Mouse (Mus musculus): ENCODE data around the gene Rho.
A peak's percentile ranks its signal among the peaks of the same experiment; 100 is the strongest.

Rho gene

DNA sequence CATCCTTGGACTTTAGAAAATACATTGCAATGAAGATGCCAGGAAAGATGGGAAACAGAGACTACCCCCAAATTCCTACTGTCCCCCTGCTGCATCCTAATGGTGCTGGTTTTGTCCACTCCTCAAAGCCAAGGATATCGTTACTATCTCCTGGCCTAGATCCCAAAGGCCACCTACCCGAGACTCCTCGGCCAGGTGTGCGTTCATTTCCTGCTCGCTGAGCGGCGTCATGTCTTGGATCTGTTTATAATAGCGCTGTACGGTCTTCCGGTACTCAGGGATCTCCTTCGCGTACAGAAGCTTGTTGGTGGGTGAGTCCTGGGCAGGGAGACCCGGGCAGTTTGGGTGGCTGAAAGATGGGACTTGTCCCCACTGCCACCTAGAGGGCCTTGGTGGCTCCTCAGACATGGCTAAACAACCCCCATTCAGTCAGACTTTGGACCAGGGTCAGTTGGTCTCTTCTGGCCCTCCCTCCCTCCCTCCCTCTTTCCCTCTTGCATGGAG lies 24.9 kb downstream of the Rho start:
- DNase-seq (ENCODE audit: low spot score in 2 of 2) = no peak

- no peak for DNase-seq (ENCODE audit: low spot score in 2 of 2)
Measured at GRCm38 (mm10) chr6:115956922-115957601, 25.5 kb downstream of the Rho start.

GRCm38 (mm10) chr6:115957681-115958080 lies 26.1 kb downstream of the Rho start:
- no peak for DNase-seq (ENCODE audit: low spot score in 2 of 2)

DNA sequence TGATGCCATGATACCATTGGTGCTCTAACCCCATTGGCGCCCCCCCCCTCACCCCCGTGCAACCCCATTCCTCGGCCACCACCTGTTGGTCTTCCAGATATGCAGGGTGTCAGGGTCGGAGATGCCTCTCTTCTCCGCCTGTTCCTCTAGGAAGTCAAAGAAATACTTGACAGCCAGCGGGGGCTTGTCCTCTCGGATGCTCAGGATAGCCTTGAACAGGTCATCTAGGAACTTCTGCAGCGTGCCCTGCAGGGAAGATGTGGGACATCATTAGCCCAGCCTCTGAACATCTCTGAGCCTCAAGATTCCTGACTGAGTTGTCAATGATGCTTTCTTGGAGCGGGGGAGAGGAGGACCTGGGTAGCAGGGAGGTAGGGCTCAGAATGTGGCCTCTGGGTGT lies 26.9 kb downstream of the Rho start:
- DNase-seq (ENCODE audit: low spot score in 2 of 2) = no peak

GRCm38 (mm10) chr6:115959151-115959691 lies 27.7 kb downstream of the Rho start:
- DNase-seq (ENCODE audit: low spot score in 2 of 2) = peak; percentile 42 to 85

DNA sequence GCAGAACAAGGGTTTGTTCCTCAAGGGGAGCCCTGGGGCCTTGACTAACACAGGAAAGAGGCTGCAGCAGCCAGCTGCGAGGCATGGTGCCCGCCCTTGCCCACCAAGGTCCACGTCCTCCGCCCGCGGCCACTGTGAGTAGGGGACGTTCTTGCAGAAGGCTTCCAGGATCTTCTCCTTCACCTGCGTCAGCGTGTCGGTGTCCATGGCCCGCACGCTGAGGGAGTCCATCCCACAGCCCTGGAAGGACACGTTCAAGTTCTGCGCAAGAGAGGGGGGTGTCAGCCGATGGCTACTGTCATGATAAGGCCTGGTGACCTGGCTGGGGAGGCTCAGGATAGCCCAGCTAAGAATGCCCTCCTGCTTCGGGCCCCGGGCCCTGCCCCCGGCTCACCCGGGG lies 28.8 kb downstream of the Rho start:
- no peak for DNase-seq (ENCODE audit: low spot score in 2 of 2)

DNA sequence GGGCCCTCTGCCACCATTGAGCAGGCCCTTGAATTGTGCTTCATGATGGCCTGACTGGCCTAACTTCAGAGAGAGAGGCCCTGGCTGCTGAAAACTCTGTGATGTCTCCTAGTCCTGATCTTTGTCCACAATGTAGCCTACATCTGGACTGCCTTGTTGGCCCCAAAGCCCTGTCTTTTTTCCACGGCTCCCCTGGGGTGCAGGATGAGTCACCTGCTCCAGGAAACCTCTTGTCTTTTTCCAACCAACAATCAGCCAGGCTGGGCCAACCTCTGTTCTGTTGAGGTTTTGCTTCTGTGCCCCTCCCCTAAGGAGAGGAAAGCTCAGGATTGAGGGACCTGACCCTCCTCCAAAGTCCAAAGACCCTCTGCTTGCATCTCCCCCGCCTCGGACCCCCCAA lies 30.2 kb downstream of the Rho start:
- no peak for DNase-seq (ENCODE audit: low spot score in 2 of 2)

GRCm38 (mm10) chr6:115962439-115963085 lies 31.0 kb downstream of the Rho start:
- no peak for DNase-seq (ENCODE audit: low spot score in 2 of 2)

- no peak for DNase-seq (ENCODE audit: low spot score in 2 of 2)
Measured at GRCm38 (mm10) chr6:115963656-115964055, 32.1 kb downstream of the Rho start.

DNA sequence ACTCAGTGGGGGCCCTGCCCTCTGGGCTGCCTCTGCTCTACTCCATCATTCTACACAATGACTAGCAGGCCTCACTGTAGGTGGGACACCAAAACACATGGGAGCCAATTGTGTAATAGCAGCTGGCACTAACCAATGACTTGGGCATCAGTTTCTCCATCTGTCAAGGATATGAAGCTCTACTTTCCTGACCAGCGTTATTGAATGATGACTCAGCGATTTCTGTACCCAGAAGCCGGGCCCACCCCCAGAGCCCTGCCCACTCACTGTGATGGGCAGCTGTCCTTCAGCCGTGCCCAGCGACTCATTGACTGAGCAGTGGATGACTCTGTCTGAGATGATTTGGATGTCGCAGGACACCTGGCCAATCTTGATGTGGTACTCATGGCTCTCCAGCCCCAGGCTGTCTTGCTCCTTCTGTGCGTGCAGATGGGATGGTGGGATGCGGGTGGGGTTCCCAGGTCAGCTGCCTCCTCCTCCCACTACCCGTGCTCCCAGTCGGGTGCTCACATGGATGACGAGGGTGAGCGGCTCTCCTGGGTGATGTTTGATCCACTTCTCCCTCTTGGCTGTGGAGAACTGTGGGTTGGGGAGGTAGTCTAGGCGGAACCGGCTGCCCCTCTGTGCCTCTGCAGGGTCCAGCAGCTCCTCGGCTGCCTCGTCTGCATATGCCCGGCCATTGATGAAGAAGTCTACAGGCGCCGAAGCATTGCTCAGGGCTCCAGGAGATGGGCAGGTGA lies 34.8 kb downstream of the Rho start:
- no peak for DNase-seq (ENCODE audit: low spot score in 2 of 2)

GRCm38 (mm10) chr6:115967291-115967880 lies 35.8 kb downstream of the Rho start:
- peak in 1 of 2 experiments; percentile 45 for DNase-seq (ENCODE audit: low spot score in 2 of 2)

DNA sequence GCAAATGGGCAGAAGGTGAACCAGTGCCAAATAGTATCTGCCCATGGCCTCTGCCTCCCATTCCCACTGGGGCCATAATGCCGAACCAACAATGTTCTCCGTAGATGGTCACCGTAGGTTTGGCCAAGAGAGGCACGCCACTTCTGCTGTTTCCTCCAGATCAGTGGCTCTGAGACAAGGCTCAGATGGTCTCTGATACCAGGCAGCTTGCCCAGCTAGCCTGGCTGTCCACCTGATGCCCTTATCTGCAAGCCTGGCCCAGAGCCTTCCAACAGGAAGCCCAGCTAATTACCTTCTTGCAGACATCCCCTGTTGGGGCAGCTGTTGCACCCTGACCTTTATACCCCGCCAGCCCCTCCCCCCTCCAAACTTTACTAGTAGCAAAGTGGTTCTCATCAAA lies 36.5 kb downstream of the Rho start:
- DNase-seq (ENCODE audit: low spot score in 2 of 2) = no peak

DNA sequence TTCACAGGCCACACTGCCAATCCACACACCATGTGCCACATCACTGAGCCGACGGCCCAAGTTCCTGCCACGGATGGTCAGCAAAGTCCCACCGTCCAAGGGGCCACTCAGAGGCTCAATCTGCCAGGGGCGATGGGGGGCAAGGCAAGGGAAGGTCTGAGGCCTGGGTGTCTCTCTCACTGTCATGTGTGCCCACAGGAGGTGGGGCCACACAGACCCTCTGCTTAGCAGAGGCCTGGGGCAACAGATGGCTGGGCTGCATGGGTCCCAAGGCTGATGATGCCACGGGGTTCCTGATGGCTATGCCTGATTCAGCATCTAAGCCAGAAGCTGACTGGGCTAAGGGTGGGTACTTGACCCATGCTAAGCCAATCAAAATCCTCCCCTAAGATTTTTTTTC lies 37.2 kb downstream of the Rho start:
- DNase-seq (ENCODE audit: low spot score in 2 of 2) = no peak

- no peak for DNase-seq (ENCODE audit: low spot score in 2 of 2)
Measured at GRCm38 (mm10) chr6:115969103-115969502, 37.6 kb downstream of the Rho start.

DNA sequence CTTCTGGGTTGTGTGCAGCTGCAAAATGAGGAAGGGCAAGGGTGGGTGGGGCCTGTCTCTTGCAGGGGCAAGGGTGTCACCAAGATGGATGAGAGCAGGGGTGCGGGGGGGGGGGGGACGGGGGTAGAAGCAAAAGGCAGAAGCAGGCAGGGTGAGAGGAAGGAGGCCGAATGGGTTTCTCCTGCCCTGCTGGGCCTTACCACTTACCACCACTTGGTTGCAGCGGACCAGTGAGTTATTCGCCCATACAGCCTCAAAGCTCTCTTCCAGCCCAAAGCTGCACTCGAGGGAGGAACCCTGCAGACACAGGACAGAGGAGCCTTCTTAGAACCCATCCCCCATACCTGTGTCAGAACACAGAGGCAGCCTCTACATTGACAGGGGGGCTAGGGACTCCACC lies 38.4 kb downstream of the Rho start:
- no peak for DNase-seq (ENCODE audit: low spot score in 2 of 2)

DNA sequence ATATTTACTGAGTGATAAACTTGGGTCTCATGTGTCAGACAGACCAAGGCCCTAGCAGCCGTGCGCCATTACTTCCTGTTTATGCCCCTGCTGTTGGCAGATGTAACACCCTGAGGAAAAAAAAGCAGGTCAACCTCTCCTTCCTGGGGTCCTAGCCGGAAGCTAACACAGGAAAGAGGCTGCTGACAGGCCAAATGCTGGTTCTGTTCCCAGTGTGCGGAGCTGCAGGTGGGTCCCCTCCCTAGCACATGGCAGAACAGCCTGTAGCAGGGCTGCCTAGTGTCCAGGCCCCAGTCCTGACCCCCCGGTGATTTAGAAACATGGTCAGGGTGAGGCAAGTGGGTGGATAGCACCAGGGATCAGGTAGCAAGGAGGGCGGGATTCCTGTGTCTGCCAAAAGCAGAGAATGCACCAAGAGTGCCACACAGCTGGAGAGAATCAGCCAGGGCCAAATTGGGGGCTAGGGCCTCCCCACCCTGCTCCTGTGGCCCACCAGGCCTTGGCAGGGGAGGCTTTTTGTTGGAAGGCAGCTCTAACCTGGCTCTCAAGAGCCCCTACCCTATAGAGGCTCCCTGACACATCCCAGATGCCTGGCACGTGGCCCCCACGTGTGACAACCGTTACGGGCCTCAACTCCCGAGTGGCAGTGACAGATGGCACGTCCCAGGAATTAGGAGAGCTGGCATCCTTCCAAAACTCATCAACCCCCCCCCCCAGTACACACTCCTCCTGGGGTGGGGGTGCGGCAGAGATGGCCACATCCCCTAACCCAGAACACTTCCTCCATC lies 39.9 kb downstream of the Rho start:
- DNase-seq (ENCODE audit: low spot score in 2 of 2) = no peak

DNA sequence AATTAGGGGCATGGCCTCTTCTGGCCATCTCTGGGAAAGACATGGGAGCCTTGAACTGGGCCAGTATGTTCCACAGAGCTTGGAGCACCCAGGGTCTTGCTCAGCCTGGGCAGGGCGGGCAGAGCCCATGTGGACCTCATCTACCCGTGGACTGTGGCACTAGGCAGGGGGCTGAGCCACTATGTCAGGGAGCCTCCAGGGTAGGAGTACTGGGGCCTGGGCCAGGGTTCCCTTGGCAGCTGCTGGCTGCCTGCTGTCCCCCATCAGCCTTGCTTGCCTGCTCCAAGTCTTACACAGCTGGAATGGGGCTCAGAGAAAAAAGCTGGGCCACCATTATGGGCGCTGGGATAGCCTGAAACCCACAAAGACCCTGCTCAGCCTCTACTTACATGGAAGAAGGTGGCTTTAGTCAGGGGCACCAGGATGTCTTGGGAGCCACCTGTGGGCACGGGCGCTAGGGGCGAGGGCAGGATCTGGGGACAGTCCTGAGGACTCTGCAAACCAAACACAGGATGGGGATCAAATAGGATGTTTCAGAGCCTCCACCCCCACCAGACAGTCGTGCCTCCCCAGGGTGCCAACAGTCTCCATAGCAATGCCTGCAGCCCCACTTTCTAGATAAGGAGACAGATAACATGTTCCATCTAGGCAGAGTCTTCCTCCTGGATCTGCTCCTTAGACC lies 40.7 kb downstream of the Rho start:
- DNase-seq (ENCODE audit: low spot score in 2 of 2) = no peak

GRCm38 (mm10) chr6:115973139-115973875 lies 41.8 kb downstream of the Rho start:
- DNase-seq (ENCODE audit: low spot score in 2 of 2) = no peak

DNA sequence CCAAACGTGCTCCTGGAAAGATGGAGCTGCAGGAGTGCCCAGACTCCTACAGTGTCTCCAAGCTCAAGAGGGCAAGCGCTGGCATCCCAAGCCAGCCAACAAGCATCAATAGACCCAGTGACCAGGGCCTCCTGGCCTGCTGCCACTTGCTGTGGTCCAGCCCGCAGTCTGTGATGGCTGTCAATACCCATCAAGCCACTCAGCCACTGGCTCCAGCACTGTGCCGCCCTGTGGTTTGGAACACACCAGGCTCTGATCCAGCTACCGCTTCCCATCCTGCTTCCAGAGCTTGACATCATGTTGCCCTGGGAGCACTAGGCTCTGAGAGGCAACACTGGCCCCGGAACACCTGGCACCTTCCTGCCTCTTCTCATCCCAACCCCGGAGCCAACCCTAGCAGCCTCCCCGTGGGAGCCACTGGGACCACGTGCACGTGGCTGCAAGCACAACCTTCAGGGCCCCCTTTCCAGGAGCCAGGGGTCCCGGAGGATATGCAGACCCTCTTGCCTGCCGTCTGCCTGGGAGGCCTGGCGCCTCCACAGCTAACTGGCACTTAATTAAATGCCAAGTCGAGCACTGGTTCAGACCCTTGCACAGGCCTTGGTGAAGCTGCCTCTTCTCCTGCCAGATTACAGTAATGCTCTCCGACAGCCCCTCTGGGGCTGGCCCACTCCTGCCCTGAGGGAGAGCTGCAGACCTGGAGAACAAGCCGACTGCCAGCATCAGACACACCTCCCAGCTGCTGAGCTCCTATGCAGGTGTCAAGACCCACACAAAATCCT lies 42.5 kb downstream of the Rho start:
- DNase-seq (ENCODE audit: low spot score in 2 of 2) = no peak
